Mouse (Mus musculus): ENCODE results near the gene Aqp12.
"Not testable (repeated sequence)": the region's sequence is repeated elsewhere in the genome, so short reads cannot be mapped to it uniquely, and the experiment has no call there.

Gene Aqp12

GRCm38 (mm10) chr1:93006061-93006460 is at the start of gene Aqp12:
Gene Aqp12 (plus strand): TSS chr1:93006334.
- DNase-seq (ENCODE audit: low spot score), result no peak

DNA sequence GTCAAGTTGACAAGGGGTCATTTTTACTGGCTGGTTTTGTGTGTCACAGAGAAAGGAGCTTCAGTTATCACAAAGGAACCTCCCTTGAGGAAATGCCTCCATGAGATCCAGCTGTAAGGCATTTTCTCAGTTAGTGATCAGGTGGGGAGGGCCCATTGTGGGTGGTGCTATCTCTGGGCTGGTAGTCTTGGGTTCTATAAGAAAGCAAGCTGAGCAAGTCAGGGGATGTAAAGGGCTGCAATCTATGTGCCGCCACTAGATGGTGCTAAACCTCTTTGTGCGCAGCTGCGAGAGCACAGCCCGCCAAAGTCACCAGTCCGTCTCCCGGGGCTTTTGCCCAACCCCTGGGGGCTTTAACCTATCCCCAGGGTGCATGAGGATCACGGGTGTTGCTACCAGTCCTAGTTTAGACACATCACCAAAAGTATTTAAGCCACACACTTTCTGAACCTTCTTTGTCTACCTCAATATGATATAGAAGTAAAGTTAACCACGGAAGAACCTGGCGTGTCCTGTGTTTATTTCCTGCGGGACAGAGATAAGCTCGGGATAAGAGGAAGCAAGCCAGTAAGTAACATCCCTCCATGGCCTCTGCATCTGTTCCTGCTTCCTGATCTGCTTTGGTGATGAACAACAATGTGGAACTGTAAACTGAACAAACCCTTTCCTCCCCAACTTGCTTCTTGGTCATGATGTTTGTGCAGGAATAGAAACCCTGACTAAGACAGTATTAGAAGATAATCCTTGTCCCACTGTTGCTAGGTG is 49.4 kb upstream of the Aqp12 start:
- peak; percentile 71 for DNase-seq (ENCODE audit: low spot score)

DNA sequence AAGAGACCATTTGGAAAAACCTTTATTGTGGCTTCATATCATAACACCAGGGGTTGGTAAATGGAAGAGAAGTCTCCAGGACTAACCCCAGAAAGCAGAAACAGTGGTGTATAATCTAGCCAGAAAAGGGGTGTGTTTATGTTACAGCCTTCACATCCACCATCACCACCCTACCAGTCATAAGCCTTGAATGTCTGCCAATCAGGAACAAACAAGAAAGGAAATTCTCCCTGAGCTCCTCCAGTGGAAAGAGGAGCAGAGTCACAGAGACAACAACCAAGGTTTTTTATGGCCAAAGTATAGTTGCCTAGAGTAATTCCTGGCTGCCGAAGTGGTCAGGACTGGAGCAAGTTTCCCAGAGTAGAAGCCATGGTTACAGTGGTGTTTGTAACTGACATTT is 47.1 kb upstream of the Aqp12 start:
- DNase-seq (ENCODE audit: low spot score), result no peak

DNA sequence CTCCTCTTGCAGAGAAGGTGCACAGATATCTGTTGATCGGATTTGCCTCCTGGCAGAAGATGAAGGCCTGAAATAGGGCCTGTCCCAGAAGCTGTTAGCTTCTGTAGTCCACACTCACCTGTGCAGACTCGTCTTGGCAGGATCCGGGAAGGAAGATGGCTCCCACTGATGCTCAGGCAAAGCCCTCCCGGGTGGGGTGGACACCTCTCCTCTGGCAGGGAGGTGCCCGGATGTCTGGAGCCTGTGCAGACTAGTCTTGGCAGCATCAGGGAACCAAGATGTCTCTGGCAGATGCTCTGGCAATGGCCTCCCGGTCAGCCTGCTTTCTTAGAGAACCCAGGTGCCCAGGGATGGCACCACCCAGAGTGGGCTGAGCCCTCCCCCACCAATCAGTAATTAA is 35.3 kb upstream of the Aqp12 start:
- DNase-seq (ENCODE audit: low spot score), result not testable (repeated sequence)

GRCm38 (mm10) chr1:92971879-92972795 is 34.0 kb upstream of the Aqp12 start:
- DNase-seq (ENCODE audit: low spot score), result no peak

GRCm38 (mm10) chr1:92972854-92973253 is 33.3 kb upstream of the Aqp12 start:
- no peak for DNase-seq (ENCODE audit: low spot score)

DNA sequence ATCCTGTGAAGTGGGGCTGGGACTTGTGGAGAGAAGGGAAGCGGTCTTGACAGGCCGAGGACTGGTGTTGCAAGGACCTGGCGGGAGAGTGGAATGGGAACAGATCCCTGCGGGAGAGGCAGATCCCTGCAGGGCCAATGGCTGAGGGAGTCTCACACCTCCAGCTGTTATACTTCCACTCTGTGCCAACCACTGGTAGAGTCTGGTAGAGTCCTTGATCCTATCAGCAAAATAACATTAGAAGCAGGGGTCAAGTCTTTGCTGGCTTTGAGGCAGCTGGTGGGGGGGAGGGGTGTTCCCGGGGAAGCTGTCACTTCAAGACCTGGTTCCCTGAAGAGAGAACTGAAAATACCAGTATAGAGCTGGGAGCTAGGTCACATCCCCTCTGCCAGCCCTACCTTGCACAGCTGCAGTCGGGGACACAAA is 30.0 kb upstream of the Aqp12 start:
- no peak for DNase-seq (ENCODE audit: low spot score)

DNA sequence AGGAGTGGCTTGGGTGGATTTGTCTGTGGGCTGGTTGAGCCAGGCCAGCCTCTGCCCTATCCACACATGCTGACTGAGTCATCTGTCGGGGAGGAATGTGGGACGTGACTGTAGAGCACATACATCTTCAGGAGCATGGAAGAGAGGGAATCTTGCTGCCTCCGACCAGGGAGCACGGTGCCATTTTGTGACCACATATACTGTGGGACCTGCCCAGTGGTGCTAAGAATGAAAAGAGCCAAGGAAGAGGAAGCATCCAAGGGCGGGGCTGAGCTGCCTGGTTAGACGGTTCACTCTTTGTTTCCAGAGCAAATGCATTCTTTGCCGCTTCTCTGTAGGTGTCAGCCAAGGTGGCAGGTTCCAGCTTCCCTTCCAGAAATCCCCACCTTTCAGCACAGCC is 27.5 kb upstream of the Aqp12 start:
- no peak for DNase-seq (ENCODE audit: low spot score)

- DNase-seq (ENCODE audit: low spot score), result no peak
Measured at GRCm38 (mm10) chr1:92979073-92979602, 27.0 kb upstream of the Aqp12 start.

GRCm38 (mm10) chr1:92981056-92981845 is 24.9 kb upstream of the Aqp12 start:
- no peak for DNase-seq (ENCODE audit: low spot score)

GRCm38 (mm10) chr1:92982931-92983605 is 23.1 kb upstream of the Aqp12 start:
- no peak for DNase-seq (ENCODE audit: low spot score)

GRCm38 (mm10) chr1:92984999-92985398 is 21.1 kb upstream of the Aqp12 start:
- DNase-seq (ENCODE audit: low spot score), result no peak

- DNase-seq (ENCODE audit: low spot score), result no peak
Measured at GRCm38 (mm10) chr1:92988894-92989293, 17.2 kb upstream of the Aqp12 start.

DNA sequence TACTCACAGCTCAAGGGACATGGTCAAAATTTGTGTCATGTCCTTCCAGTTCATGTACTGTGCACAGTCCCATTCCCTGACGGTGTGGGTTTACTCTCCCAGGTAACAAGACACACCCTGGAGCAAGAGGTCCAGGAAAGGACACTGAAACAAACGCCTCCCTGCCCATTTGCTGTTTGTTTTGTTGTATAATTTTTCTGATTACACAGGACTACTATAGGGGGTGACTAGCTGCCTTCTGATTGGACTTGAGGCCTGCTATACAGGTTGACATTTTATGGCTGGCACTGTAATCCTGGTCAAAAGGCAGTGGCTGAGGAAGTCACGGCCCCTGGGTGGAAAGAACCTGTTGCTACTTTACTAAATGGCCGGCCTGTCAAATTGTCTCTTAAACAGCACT is 16.2 kb upstream of the Aqp12 start:
- DNase-seq (ENCODE audit: low spot score), result no peak

DNA sequence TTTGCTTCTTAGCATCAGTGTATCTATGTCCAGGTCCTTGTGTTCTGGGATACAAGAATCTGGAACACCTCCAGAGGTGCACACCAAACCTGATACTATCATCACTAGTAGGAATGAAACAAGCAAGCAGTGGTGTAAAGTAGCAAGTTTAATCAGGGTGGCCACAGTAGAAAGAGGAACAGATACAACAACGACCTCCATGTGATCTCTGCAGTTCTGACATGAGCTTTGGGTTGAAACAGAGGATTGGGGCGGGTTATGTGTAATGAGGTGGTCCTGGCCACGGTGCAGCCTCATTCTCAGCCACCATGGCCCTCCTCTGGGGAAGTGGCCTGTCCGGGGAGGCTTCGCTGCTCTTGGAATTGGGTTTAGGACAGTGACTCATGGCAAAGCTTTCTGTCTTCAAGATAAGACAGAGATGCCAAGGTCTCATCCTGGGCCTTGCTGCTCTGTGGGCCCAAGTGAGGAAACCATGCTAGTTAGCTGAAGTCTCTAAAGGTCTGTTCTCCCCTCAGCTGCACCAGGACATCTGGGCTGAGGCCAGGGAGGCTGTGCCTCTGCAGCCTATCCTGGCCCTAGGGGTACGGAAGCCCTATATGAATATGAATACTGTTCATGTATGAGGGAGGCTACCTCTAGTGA is 13.8 kb upstream of the Aqp12 start:
- no peak for DNase-seq (ENCODE audit: low spot score)

DNA sequence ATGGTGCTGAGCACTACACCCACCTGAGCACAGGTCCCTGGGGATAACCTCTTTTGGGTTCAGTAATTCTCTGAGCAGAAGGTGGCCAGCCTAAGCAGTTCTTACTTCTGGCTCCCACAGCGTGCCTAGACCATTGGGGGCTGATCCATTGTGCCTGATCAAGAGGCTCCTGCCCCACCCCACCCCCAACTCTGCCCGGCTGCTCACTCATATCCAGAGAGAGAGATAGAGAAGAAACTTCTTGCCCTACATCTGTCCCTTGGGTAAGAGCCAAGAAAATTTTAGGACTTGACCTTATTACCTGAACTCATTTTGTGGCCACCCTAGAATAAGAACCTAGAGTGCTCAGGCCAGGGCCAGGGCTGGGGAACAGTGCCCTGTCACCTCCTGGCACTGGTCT is 13.3 kb upstream of the Aqp12 start:
- DNase-seq (ENCODE audit: low spot score), result no peak

DNA sequence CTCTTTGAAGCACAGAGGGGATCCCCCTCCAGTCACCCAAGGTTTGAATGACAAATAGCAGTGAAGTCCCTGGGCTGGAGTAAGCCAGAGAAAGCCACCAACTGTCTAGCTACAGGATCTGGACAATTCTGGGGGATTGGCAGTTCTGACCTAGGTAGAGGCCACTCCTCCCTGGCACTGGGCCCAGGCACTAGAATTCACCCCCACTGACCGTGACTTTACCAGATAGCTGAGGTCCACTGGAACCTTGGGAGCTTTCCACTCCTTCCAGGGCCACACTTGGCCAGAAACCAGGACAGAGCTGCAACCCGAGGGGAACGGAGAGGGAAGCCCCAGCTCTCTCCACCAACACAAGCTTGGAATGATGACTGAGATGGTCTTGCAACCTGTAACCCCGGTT is 3.1 kb downstream of the Aqp12 start:
- DNase-seq (ENCODE audit: low spot score), result no peak

GRCm38 (mm10) chr1:93010731-93011130 is 4.6 kb downstream of the Aqp12 start:
- DNase-seq (ENCODE audit: low spot score), result no peak

DNA sequence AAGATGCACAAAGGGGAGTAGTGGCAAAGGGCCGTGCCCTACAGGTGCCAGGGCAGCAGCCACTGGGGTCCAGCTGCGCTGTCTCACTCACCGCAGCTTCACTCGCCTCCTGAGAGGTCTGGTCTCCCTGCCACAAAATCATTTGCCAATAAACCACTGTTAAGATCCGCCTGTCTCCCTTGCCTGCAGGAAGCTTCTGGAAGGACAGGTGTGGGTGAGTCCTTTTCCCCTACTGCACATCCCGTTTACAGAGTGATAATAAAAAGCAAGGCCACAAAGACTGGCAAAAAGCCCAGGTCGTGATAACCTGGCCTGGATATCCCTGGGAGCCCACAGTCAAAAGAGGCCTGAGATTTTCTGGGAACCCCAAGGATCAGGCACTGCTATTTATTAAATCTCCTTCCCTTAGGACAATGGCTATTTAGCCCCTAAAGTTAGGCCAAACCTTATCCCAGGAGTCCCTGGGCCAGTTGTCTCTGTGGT is 6.0 kb downstream of the Aqp12 start:
- DNase-seq (ENCODE audit: low spot score), result no peak

GRCm38 (mm10) chr1:93013367-93013766 is 7.2 kb downstream of the Aqp12 start:
- no peak for DNase-seq (ENCODE audit: low spot score)

GRCm38 (mm10) chr1:93014460-93014859 is 8.3 kb downstream of the Aqp12 start:
- peak; percentile 55 for DNase-seq (ENCODE audit: low spot score)

Measured in layer of hippocampus, adult 9-10 months (tissue).